Mouse (Mus musculus): ENCODE results near the gene Apoc2. TPM values are rescaled to one million over a fixed set of nuclear protein-coding genes. Genes with fewer than 3 reads are reported as not detected.
A peak's percentile ranks its signal among the peaks of the same experiment; 100 is the strongest.
"Not testable (repeated sequence)": the region's sequence is repeated elsewhere in the genome, so short reads cannot be mapped to it uniquely, and the experiment has no call there.

The Apoc2 gene
- total RNA-seq, 2 experiments from 2014 or later = 3.0 to 81.8 TPM

- no peak for DNase-seq (ENCODE audit: low spot score in 2 of 2)
Measured at GRCm38 (mm10) chr7:19700299-19701068, 22.7 kb upstream of the Apoc2 start.

DNA sequence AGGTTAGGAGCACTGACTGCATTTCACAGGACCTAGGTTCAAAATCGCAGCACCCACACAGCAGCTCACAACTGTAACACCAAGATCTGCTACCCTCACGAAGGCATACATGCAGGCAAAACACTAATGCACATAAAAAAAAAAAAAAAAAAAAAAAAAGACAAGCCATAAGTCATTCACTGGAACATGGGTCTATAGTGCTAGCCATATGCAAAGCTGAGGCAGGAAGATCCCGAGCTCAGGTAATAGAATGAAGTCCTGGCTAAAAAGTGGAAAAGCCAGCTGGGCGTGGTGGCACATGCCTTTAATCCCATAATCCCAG, 22.0 kb upstream of the Apoc2 start:
- DNase-seq (ENCODE audit: low spot score in 2 of 2) = no peak

GRCm38 (mm10) chr7:19698907-19699826, 21.4 kb upstream of the Apoc2 start, which contains the start of gene Apoe:
Gene Apoe, minus strand, starts transcription at chr7:19699188.
- peak in 1 of 2 experiments; percentile 54 for DNase-seq (ENCODE audit: low spot score in 2 of 2)

GRCm38 (mm10) chr7:19697949-19698906, 20.5 kb upstream of the Apoc2 start:
- DNase-seq (ENCODE audit: low spot score in 2 of 2) = no peak

- DNase-seq (ENCODE audit: low spot score in 2 of 2) = no peak
Measured at GRCm38 (mm10) chr7:19696336-19696873, 18.7 kb upstream of the Apoc2 start.

DNA sequence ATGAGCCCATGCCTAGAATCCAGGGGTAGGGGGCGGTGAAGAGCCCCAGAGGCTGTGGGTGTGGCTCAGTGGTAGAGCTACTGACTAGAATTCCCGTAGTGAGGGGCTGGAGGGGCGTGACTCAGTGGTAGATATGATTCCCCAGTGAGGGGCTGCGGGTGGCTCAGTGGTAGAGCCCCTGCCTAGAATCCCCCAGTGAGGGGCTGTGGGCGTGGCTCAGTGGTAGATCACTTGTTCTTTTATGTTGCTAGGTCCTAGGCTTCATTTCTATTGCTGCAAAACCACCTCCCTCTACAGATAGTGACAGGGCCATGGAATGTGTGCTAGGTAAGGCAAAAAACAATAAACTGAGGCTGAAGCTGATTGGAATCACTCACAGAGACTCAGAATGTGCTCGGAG, 18.1 kb upstream of the Apoc2 start:
- no peak for DNase-seq (ENCODE audit: low spot score in 2 of 2)

DNA sequence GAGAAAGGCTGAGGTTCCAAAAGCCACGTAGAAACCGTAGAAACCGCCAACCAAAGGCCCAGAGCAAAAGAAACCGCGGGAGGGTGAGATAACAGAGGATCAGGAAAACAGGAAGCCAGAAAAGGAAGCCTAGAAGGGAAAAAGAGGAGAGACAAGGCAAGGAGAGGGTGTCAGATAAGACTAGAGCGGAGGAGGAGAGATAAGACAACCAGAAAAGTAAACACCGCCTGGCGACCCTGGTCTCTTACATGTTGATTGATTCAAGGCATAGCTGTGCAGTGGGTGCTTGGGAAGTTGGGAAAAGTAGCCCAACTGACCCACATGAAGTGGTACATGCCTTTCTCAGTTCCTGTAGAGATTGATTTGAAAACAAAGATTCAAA, 17.5 kb upstream of the Apoc2 start:
- DNase-seq (ENCODE audit: low spot score in 2 of 2) = no peak

- no peak for DNase-seq (ENCODE audit: low spot score in 2 of 2)
Measured at GRCm38 (mm10) chr7:19694336-19695212, 16.8 kb upstream of the Apoc2 start.

DNA sequence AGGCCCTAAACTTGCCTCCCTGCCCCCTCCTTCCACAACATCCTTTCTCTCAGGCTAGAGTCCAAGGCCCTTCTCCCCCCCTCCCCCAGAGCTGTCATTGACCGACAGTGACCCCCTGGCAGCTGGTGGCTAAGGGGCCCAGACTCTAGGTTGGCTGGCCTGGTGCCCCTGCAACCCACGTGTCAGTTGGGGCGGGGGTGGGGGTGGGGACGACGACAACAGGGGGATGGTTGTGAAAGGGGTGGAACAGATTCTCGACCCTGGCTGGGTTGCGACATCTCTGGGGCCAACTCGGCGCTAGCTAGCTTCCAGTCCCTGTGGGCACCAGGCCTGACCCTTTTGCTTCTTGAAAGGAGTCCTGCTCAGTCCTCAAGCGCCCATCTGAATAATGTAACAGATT, 15.7 kb upstream of the Apoc2 start:
- peak in 1 of 2 experiments; percentile 50 for DNase-seq (ENCODE audit: low spot score in 2 of 2)

GRCm38 (mm10) chr7:19691873-19692865, 14.4 kb upstream of the Apoc2 start, which contains the start of gene Apoc1:
Gene Apoc1, minus strand, starts transcription at chr7:19692660.
- DNase-seq (ENCODE audit: low spot score in 2 of 2) = no peak

DNA sequence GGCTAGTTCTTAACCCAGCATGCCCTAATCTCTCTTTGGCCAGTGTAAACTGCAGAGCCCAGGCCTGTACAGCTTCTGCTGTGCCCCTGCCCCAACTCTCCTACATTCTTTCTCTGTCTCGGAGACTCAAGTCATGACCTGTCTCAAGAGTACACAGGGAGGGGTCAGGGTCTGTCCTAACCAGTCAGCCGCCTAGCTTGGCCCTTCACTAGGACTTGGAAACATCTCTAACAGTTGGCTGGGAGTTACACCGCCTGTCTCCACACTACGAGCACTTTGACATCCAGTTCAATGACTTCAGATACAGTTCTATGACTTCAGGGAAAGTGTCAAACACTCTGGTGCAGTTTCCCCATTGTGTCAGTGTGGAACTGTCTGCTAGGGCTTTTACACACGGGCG, 13.7 kb upstream of the Apoc2 start:
- no peak for DNase-seq (ENCODE audit: low spot score in 2 of 2)

- DNase-seq (ENCODE audit: low spot score in 2 of 2) = no peak
Measured at GRCm38 (mm10) chr7:19690845-19691244, 13.1 kb upstream of the Apoc2 start.

DNA sequence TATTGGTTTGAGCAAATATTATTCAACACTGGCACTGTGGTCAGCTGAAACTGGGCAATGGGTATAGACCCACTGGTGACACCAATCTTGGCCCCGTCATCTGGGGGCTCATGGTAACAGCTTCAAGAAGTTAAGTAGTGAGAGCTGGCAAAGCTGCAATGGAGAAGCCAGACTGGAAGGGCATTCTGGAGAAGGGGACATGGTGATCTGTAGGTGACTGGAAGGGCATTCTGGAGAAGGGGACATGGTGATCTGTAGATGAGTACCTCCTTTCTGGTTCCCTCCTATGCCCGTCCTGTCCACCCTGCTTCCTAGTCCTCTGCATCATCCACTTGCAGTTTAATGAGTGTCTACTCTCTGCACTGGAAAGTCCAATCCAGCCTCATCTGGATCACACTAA, 10.9 kb upstream of the Apoc2 start:
- DNase-seq (ENCODE audit: low spot score in 2 of 2) = no peak

GRCm38 (mm10) chr7:19688101-19688500, 10.4 kb upstream of the Apoc2 start:
- DNase-seq (ENCODE audit: low spot score in 2 of 2) = no peak

DNA sequence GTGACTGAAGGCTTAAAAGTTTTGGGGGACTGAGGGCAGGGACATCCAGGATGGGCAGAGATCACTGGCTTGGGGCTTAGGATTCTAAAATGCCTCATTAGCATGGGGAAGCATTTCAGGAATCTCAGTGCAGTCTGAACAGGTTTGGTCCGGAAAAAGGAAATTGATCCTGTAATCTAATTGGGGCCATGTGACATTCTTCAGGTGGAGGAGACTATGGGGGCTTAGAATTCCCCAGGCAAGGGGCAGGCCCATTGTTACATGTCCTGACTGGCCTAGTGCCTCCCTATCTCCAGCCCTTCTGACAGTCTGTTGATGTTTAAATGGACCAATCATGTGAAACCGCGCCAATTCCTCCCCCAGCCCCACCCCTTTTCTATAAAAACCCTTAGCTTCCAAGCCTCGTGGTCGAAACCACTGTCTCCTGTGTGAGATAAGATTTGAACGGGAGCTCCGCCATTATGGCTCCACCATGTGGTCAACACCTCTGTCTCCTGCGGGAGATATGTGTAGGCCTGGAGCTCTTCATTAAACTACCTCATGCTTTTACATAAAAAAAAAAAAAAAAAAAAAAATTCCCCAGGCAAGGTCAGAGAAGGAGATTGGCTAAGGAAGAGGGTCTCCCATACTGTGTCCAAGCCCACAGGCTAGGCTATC, 9.3 kb upstream of the Apoc2 start:
- DNase-seq (ENCODE audit: low spot score in 2 of 2) = not testable (repeated sequence)

- no peak for DNase-seq (ENCODE audit: low spot score in 2 of 2)
Measured at GRCm38 (mm10) chr7:19686521-19686920, 8.8 kb upstream of the Apoc2 start.

DNA sequence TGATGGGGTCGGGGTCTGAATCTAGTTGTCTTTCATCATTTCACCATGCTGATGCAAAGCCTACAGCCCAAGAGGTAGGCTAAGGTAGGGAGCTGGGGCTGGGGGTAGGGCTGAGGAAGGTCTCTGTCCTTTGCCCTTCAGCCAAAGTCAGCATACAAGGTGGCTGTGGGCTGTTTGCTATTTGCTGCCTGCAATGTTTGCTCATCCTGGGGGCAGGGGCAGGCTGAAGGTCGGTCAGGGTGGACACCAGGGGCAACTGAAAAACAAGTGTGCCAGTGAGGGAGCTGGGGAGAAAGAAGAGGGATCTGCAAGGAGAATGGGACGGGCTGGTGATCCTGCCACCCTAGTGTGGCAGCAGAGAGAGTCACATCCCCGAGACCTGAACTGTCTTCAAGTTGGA, 7.6 kb upstream of the Apoc2 start:
- DNase-seq (ENCODE audit: low spot score in 2 of 2) = no peak

DNA sequence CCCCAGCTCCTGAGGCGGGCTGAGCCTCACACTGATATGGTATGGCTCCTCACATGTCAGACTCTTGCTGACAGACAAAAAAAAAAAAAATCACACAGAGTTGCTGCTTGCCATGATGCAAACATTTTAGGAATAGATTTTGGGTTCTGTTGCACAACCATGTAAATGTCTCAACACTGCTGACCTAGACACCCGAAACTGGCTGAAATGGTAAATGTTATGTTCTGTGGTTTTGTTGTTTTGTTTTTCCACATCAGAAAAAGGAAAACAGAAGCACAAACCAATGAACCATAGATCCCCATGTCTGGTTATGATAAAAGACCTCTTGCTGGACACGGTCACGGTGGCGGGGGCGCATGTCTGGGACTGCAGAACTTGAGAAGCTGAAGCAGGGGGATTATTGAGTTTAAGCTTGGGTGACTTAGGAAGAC, 6.0 kb upstream of the Apoc2 start:
- no peak for DNase-seq (ENCODE audit: low spot score in 2 of 2)

Measured in adrenal gland, postnatal 4 days (tissue).